Mouse (Mus musculus) intestine, embryonic 15.5 days (tissue): ENCODE data around the gene Gm13119. TPM values are rescaled to one million over a fixed set of nuclear protein-coding genes. Genes with fewer than 3 reads are reported as not detected.

Experiments used
- polyA plus RNA-seq: library from polyadenylated mRNA; unstranded; fragments of >200 nt; fragmentation: Nextera tagmentation; extraction: Ambion mirVana; gene quantifications from 2 replicates; pipeline ENCODE4 v1.2.1, GENCODE M21; 2015

Gm13119 gene
- polyA plus RNA-seq, 1 experiment from 2014 or later, result not detected

Other genes starting within 250 kb of the Gm13119 start
- gene Oog3, start 195.3 kb upstream of the Gm13119 start, polyA plus RNA-seq, result not detected in 2 replicates
- not detected in 2 replicates for gene Oog2, start 167.2 kb upstream of the Gm13119 start, polyA plus RNA-seq
- gene C87977, start 144.6 kb upstream of the Gm13119 start, polyA plus RNA-seq, result not detected in 2 replicates
- not detected in 2 replicates for gene Pramel5, start 77.5 kb upstream of the Gm13119 start, polyA plus RNA-seq
- not detected in 2 replicates for gene Gm13128, start 27.7 kb upstream of the Gm13119 start, polyA plus RNA-seq
- not detected in 2 replicates for gene Pramef20, start 20.0 kb downstream of the Gm13119 start, polyA plus RNA-seq
- not detected in 2 replicates for gene Pramef12, start 50.5 kb downstream of the Gm13119 start, polyA plus RNA-seq
- not detected in 2 replicates for gene 1700012P22Rik, start 80.8 kb downstream of the Gm13119 start, polyA plus RNA-seq
- gene Gm9944, start 95.4 kb downstream of the Gm13119 start, polyA plus RNA-seq, result not detected in 2 replicates
- gene Aadacl3, start 105.8 kb downstream of the Gm13119 start, polyA plus RNA-seq, result not detected in 2 replicates
- not detected in 2 replicates for gene 9430007A20Rik, start 161.9 kb downstream of the Gm13119 start, polyA plus RNA-seq
- not detected in 2 replicates for gene Gm13124, start 207.2 kb downstream of the Gm13119 start, polyA plus RNA-seq